Mouse (Mus musculus) left cerebral cortex, postnatal 36 days (tissue): ENCODE results near the gene Fbxw5. TPM values are rescaled to one million over a fixed set of nuclear protein-coding genes. Genes with fewer than 3 reads are reported as not detected.

Experiments
- DNase-seq, 2 experiments: peaks; one replicate each; pipeline ENCODE4 v3.0.0; 2021 to 2022; ENCODE audit warnings: low spot score in 2 of 2, mixed read lengths in 1 of 2
- intact Hi-C: fragments of 180-260 bp; cut with DNase I; formaldehyde crosslinking; loops from one replicate; pipeline ENCODE4 v1.15.1; 2025
- total RNA-seq, 2 experiments: library from RNA; stranded (reverse); gene quantifications; 2 replicates each; pipeline ENCODE4 v1.2.3; 2021

The Fbxw5 gene
- total RNA-seq, 2 experiments from 2014 or later, result 107 to 127 TPM

GRCm38 (mm10) chr2:25472550-25472949, 28.0 kb upstream of the Fbxw5 start:
- intact Hi-C loops, result no loop called here
- DNase-seq, result no peak

GRCm38 (mm10) chr2:25477541-25477940, 23.0 kb upstream of the Fbxw5 start:
- no peak for DNase-seq
- intact Hi-C loops, result no loop called here

- peak; percentile 50 to 57 for DNase-seq
- intact Hi-C loops, result no loop called here
These were observed 22.4 kb upstream of the Fbxw5 start for GRCm38 (mm10) chr2:25477967-25478675.

- DNase-seq, result no peak
- intact Hi-C loops, result no loop called here
These were observed 20.8 kb upstream of the Fbxw5 start for GRCm38 (mm10) chr2:25479551-25480311.

GRCm38 (mm10) chr2:25480541-25480940, 20.0 kb upstream of the Fbxw5 start:
- no peak for DNase-seq
- intact Hi-C loops, result no loop called here

- intact Hi-C loops, result no loop called here
- DNase-seq, result no peak
These were observed 17.6 kb upstream of the Fbxw5 start for GRCm38 (mm10) chr2:25482969-25483368.

- intact Hi-C loops, result no loop called here
- DNase-seq, result no peak
These were observed 15.5 kb upstream of the Fbxw5 start for GRCm38 (mm10) chr2:25484901-25485647.

GRCm38 (mm10) chr2:25487965-25488670, 12.4 kb upstream of the Fbxw5 start:
- intact Hi-C loops, result no loop called here
- no peak for DNase-seq

GRCm38 (mm10) chr2:25488671-25489068, 11.9 kb upstream of the Fbxw5 start:
- intact Hi-C loops, result no loop called here
- no peak for DNase-seq

- intact Hi-C loops, result loop anchor here (10.0 kb wide), 1 partner anchor 68 kb away; the partner anchor contains the start of genes Abca2 and Fut7
- no peak for DNase-seq
These were observed 7.6 kb upstream of the Fbxw5 start for GRCm38 (mm10) chr2:25492988-25493387.

- DNase-seq, result no peak
These were observed 7.0 kb upstream of the Fbxw5 start, which contains the start of gene Lcn12 for GRCm38 (mm10) chr2:25493476-25493961. Gene Lcn12 (minus strand): TSS chr2:25493911.

GRCm38 (mm10) chr2:25496462-25496861, 4.1 kb upstream of the Fbxw5 start:
- intact Hi-C loops, result loop anchor here (10.0 kb wide), 1 partner anchor 72 kb away; the partner anchor contains the start of genes Abca2 and Fut7
- no peak for DNase-seq

More at GRCm38 (mm10) chr2:25493476-25493961, 7.0 kb upstream of the Fbxw5 start, which contains the start of gene Lcn12:
- intact Hi-C loops, result loop anchor here (10.0 kb wide), 1 partner anchor 69 kb away; the partner anchor contains the start of genes Abca2 and Fut7

- no peak for DNase-seq
- intact Hi-C loops, result loop anchor here (10.0 kb wide), 1 partner anchor 73 kb away; the partner anchor contains the start of genes Abca2 and Fut7
These were observed 2.5 kb upstream of the Fbxw5 start for GRCm38 (mm10) chr2:25497846-25498575.

- no peak for DNase-seq
These were observed 1.7 kb upstream of the Fbxw5 start for GRCm38 (mm10) chr2:25498622-25499478.

GRCm38 (mm10) chr2:25500071-25500575, 427 bp upstream of the Fbxw5 start:
- intact Hi-C loops, result loop anchor here (2.0 kb wide), 1 partner anchor 39 kb away; the partner anchor contains the start of gene Paxx
- DNase-seq, result no peak

More at GRCm38 (mm10) chr2:25498622-25499478, 1.7 kb upstream of the Fbxw5 start:
- intact Hi-C loops, result loop anchor here (10.0 kb wide), 1 partner anchor 74 kb away; the partner anchor contains the start of genes Abca2 and Fut7

- no peak for DNase-seq
- intact Hi-C loops, result loop anchor here (2.0 kb wide), 1 partner anchor 41 kb away; the partner anchor contains the start of gene Paxx
These were observed 1.3 kb downstream of the Fbxw5 start, which contains the start of gene C8g for GRCm38 (mm10) chr2:25501593-25502486. Gene C8g (minus strand): TSS chr2:25501719.
